Mouse (Mus musculus) CH12.LX (cell line): ENCODE measurements around the gene Ube2e1.

ENCODE experiments used
- CHD2 ChIP-seq: IDR thresholded peaks from 2 replicates; pipeline ENCODE4 v1.6.1; 2011; ENCODE audit warnings: low read length, improper control_type of control experiment
- CTCF ChIP-seq, 2 experiments: IDR thresholded peaks in 1 of 2; conservative IDR thresholded peaks in 1 of 2; 2 replicates each; pipeline ENCODE4 v1.5.1; 2011 to 2012; ENCODE audit warnings: low read depth in 2 of 2, low read length in 2 of 2, improper control_type of control experiment in 1 of 2, inconsistent platforms in 1 of 2, mild to moderate bottlenecking in 1 of 2, moderate library complexity in 1 of 2
- EP300 ChIP-seq: IDR thresholded peaks from 2 replicates; pipeline ENCODE4 v1.6.1; 2011; ENCODE audit warnings: low read length, improper control_type of control experiment
- GABPA ChIP-seq: IDR thresholded peaks from 2 replicates; pipeline ENCODE4 v1.6.1; 2012; ENCODE audit warnings: low read depth, low read length, improper control_type of control experiment, inconsistent platforms; ENCODE audit not compliant: insufficient replicate concordance
- MAX ChIP-seq: IDR thresholded peaks from 2 replicates; pipeline ENCODE4 v1.6.1; 2011; ENCODE audit warnings: low read length, improper control_type of control experiment
- MEF2A ChIP-seq: IDR thresholded peaks from 2 replicates; pipeline ENCODE4 v1.6.1; 2014; ENCODE audit warnings: low read depth, mild to moderate bottlenecking, inconsistent platforms, low read length, improper control_type of control experiment, borderline replicate concordance
- PAX5 ChIP-seq: IDR thresholded peaks from 2 replicates; pipeline ENCODE4 v1.6.1; 2012; ENCODE audit warnings: low read length, inconsistent platforms, mixed read lengths
- POLR2A ChIP-seq: IDR thresholded peaks from 2 replicates; pipeline ENCODE4 v1.6.1; 2011; ENCODE audit warnings: low read depth, mild to moderate bottlenecking, improper control_type of control experiment, low read length
- RAD21 ChIP-seq: IDR thresholded peaks from 2 replicates; pipeline ENCODE4 v1.6.1; 2011; ENCODE audit warnings: low read depth, mild to moderate bottlenecking, low read length, improper control_type of control experiment, moderate library complexity
- TBP ChIP-seq: conservative IDR thresholded peaks from 2 replicates; pipeline ENCODE4 v1.6.1; 2011; ENCODE audit warnings: low read depth, low read length, improper control_type of control experiment
- UBTF ChIP-seq: IDR thresholded peaks from 2 replicates; pipeline ENCODE4 v1.6.1; 2012; ENCODE audit warnings: low read depth, mild to moderate bottlenecking, inconsistent platforms, low read length, improper control_type of control experiment, moderate library complexity
- ZKSCAN1 ChIP-seq: IDR thresholded peaks from 2 replicates; pipeline ENCODE4 v1.6.1; 2012; ENCODE audit warnings: low read depth, inconsistent platforms, low read length, improper control_type of control experiment, borderline replicate concordance

- no peak for TF ChIP-seq CTCF (conservative IDR thresholded peaks at IDR 0.05 in 1 of 2, IDR thresholded peaks at IDR 0.05 in 1 of 2; ENCODE audit: low read depth in 2 of 2, low read length in 2 of 2)
- no peak for TF ChIP-seq ZKSCAN1
- TF ChIP-seq TBP = no peak
- no peak for TF ChIP-seq POLR2A
- TF ChIP-seq GABPA = no peak
- TF ChIP-seq EP300 = no peak
- TF ChIP-seq RAD21 = no peak
- no peak for TF ChIP-seq MAX
- TF ChIP-seq MEF2A = no peak
- TF ChIP-seq CHD2 = no peak
- no peak for TF ChIP-seq UBTF
- no peak for TF ChIP-seq PAX5
Observed at GRCm38 (mm10) chr14:18240132-18240531, 91.5 kb downstream of the Ube2e1 start.
